Mouse (Mus musculus) CH12.LX (cell line): ENCODE data around the gene Lrrc61.

Experiments
- CTCF ChIP-seq, 2 experiments: IDR thresholded peaks in 1 of 2; conservative IDR thresholded peaks in 1 of 2; 2 replicates each; pipeline ENCODE4 v1.5.1; 2011 to 2012; ENCODE audit warnings: low read depth in 2 of 2, low read length in 2 of 2, improper control_type of control experiment in 1 of 2, inconsistent platforms in 1 of 2, mild to moderate bottlenecking in 1 of 2, moderate library complexity in 1 of 2
- EP300 ChIP-seq: IDR thresholded peaks from 2 replicates; pipeline ENCODE4 v1.6.1; 2011; ENCODE audit warnings: low read length, improper control_type of control experiment
- HCFC1 ChIP-seq: IDR thresholded peaks from 2 replicates; pipeline ENCODE4 v1.6.1; 2012; ENCODE audit warnings: low read depth, mild to moderate bottlenecking, inconsistent platforms, low read length, improper control_type of control experiment
- JUN ChIP-seq: IDR thresholded peaks from 2 replicates; pipeline ENCODE4 v1.6.1; 2011; ENCODE audit warnings: low read depth, mild to moderate bottlenecking, low read length, improper control_type of control experiment, moderate library complexity; ENCODE audit not compliant: insufficient read depth
- JUND ChIP-seq: conservative IDR thresholded peaks from 2 replicates; pipeline ENCODE4 v1.6.1; 2011; ENCODE audit warnings: low read depth, low read length, improper control_type of control experiment
- MYC ChIP-seq: IDR thresholded peaks from 2 replicates; pipeline ENCODE4 v1.6.1; 2011; ENCODE audit warnings: low read depth, mild to moderate bottlenecking, improper control_type of control experiment, low read length
- POLR2A ChIP-seq: IDR thresholded peaks from 2 replicates; pipeline ENCODE4 v1.6.1; 2011; ENCODE audit warnings: low read depth, mild to moderate bottlenecking, improper control_type of control experiment, low read length
- POLR2AphosphoS2 ChIP-seq: IDR thresholded peaks from 2 replicates; pipeline ENCODE4 v1.6.1; 2011; ENCODE audit warnings: low read depth, low read length, improper control_type of control experiment
- SMC3 ChIP-seq: IDR thresholded peaks from 2 replicates; pipeline ENCODE4 v1.6.1; 2011; ENCODE audit warnings: low read depth, low read length, improper control_type of control experiment
- TCF12 ChIP-seq: IDR thresholded peaks from 2 replicates; pipeline ENCODE4 v1.6.1; 2014; ENCODE audit warnings: low read depth, mild to moderate bottlenecking, inconsistent platforms, low read length, improper control_type of control experiment
- ZC3H11A ChIP-seq: IDR thresholded peaks from 2 replicates; pipeline ENCODE4 v1.6.1; 2012; ENCODE audit warnings: low read depth, mild to moderate bottlenecking, inconsistent platforms, low read length, improper control_type of control experiment
- ZKSCAN1 ChIP-seq: IDR thresholded peaks from 2 replicates; pipeline ENCODE4 v1.6.1; 2012; ENCODE audit warnings: low read depth, inconsistent platforms, low read length, improper control_type of control experiment, borderline replicate concordance
- ZNF384 ChIP-seq: IDR thresholded peaks from 2 replicates; pipeline ENCODE4 v1.6.1; 2012; ENCODE audit warnings: low read depth, low read length, improper control_type of control experiment, inconsistent platforms

DNA sequence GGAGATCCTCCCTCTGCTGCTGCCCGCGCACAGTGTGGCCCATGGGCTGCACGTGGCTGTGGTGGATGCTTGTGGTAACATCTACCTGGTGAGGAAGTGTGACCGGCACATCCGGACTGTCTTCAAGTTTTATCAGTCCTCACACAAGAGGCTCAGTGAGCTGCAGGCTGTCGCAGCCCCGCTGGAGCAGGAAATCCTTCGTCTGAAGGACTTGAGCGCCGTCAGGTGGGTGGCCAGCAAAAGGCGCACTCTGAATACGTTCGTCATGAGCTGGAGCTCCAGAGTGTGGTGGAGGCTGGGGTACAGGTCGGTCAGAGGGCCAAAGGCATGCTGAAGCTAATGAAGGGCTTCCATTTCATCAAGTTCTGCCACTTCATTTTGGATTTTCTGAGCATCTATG lies 25.3 kb upstream of the Lrrc61 start:
- TF ChIP-seq ZKSCAN1 (no peak), JUND (no peak), EP300 (no peak), ZNF384 (no peak), POLR2A (no peak), POLR2AphosphoS2 (no peak), HCFC1 (no peak), TCF12 (no peak), ZC3H11A (no peak), SMC3 (no peak), CTCF (conservative IDR thresholded peaks at IDR 0.05 in 1 of 2, IDR thresholded peaks at IDR 0.05 in 1 of 2; ENCODE audit: low read depth in 2 of 2, low read length in 2 of 2) (peak in 1 of 2 experiments; percentile 14; a peak in 1 of 4 replicates), MYC (no peak), JUN (no peak)
